Comparison of ENCODE assay signal across 8 mouse cellular contexts in the genomic region with DNA sequence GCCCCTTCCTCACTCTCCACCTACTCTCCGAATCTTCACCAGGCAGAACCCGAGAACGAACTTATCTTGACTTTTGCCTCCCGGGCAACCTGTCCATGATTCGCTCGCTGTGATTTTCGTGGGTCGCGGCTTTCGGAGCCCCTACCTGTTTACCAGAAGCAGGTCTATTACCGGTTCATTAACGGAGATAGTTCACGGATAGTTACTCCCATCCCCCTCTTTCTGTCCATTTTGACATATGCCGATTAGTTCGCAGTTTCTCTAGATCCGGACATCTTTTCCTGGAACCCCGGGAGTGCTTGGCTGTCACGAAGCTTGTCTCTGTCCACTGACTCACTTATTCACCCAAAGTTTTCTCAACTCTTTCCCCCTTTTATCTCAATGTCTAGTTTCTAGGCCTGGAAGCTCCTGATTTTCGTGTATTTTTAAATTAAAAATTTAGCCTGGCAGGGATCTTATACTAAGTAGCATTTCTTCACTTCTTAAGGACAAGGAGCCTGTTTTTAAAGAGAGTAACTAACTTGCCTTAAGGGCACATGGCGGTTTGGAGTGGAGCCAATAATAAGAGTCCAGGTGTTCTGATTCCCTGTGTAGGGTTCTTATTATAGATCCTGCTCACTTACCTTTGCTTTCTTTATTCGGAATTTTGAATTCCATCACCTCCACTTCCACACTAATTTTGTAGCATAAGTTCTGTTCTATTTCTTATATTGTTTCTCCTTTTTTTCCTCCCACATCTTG. TPM values are rescaled to one million over a fixed set of nuclear protein-coding genes. Genes with fewer than 3 reads are reported as not detected.
DNase-seq lines count a peak whose midpoint lies in the region; ATAC-seq lines count a peak whose summit lies in the region.

No protein-coding gene starts in this region.

- H3K9ac ChIP-seq in midbrain, embryonic 14.5 days (replicated peaks; ENCODE audit: low read length) = peak overlapping the region; percentile 68

- no peaks in the 10 kb centered on the region for H3K27me3 ChIP-seq in midbrain, embryonic 14.5 days (ENCODE audit: control insufficient read depth, insufficient read depth, low read length)

- peak overlapping the region; percentile 63 for H3K4me2 ChIP-seq in midbrain, embryonic 14.5 days (ENCODE audit: low read length)

- ATAC-seq in midbrain, embryonic 14.5 days (ENCODE audit: low FRiP score, low TSS enrichment) = no peak

- intact Hi-C loops in gastrocnemius, postnatal 14 days (cut with DNase I; ENCODE audit: low total_unique reads) = no loop called here

- 9% methylated on average over 21 of the region's 21 CpGs for WGBS in midbrain, embryonic 14.5 days

- H3K9me3 ChIP-seq in midbrain, embryonic 14.5 days (ENCODE audit: control insufficient read depth, low read length) = no peaks in the 10 kb centered on the region

- H3K27ac ChIP-seq in midbrain, embryonic 14.5 days (replicated peaks; ENCODE audit: low read depth, low read length) = peak overlapping the region; percentile 81; the same call in 1 of the 2 replicates

- H3K36me3 ChIP-seq in midbrain, embryonic 14.5 days (ENCODE audit: control insufficient read depth, insufficient read depth, low read length) = no peaks in the 10 kb centered on the region

- H3K4me3 ChIP-seq in midbrain, embryonic 14.5 days (replicated peaks; ENCODE audit: low read depth, low read length) = peak overlapping the region; percentile 88

- DNase-seq in layer of hippocampus, adult 11-12 months (ENCODE audit: low spot score) = peak; percentile 18
- DNase-seq in layer of hippocampus, postnatal 10 days (ENCODE audit: low spot score in 2 of 2) = no peak
- peak; percentile 31 for DNase-seq in c-Kit-positive CD71-positive TER-119-negative erythroid progenitor cells, embryonic 14.5 days (ENCODE audit: low read depth)
- peak; percentile 38 for DNase-seq in induced T-regulatory cell, adult 2 months (ENCODE audit: low read depth)
- peak; percentile 5 for DNase-seq in midbrain, embryonic 14.5 days
- no peak for DNase-seq in adrenal gland, postnatal 14 days
- DNase-seq in gastrocnemius, postnatal 14 days = no peak
- DNase-seq in thymus, postnatal 36 days = no peak

- peaks cover 9% of the 10 kb centered on the region; the same call in 1 of the 2 replicates for H3K4me1 ChIP-seq in midbrain, embryonic 14.5 days (ENCODE audit: control insufficient read depth, insufficient read depth, low read length)

RNA-seq across cellular contexts. Expression of a gene that starts 6.0 kb away (rescaled TPM):
- 100 to 1,000 TPM; 126 TPM for total RNA-seq in layer of hippocampus, postnatal 10 days (2021)
- 56.9 and 84.5 TPM in 2 replicates for polyA plus RNA-seq in midbrain, embryonic 14.5 days (2014; fragmentation: Nextera tagmentation; extraction: Ambion mirVana)
- 121 and 132 TPM in 2 replicates for total RNA-seq in adrenal gland, postnatal 14 days (2021)
- 10 to 100 TPM; 43.4 to 51.3 TPM for total RNA-seq in gastrocnemius, postnatal 14 days (2021)

RNA-seq across cellular contexts. Expression of a gene that starts 31.8 kb away (rescaled TPM):
- total RNA-seq in layer of hippocampus, postnatal 10 days (2021) = not detected
- polyA plus RNA-seq in midbrain, embryonic 14.5 days (2014; fragmentation: Nextera tagmentation; extraction: Ambion mirVana) = not detected in 2 replicates
- total RNA-seq in adrenal gland, postnatal 14 days (2021) = not detected in 2 replicates
- not detected for total RNA-seq in gastrocnemius, postnatal 14 days (2021)

RNA-seq across cellular contexts. Expression of a gene that starts 52.7 kb away (rescaled TPM):
- total RNA-seq in layer of hippocampus, postnatal 10 days (2021) = 10 to 100 TPM; 16.4 to 16.9 TPM
- polyA plus RNA-seq in midbrain, embryonic 14.5 days (2014; fragmentation: Nextera tagmentation; extraction: Ambion mirVana) = 8.4 and 9.5 TPM in 2 replicates
- total RNA-seq in adrenal gland, postnatal 14 days (2021) = 12.7 and 15.4 TPM in 2 replicates
- 1 to 10 TPM; 5.4 to 5.7 TPM for total RNA-seq in gastrocnemius, postnatal 14 days (2021)

RNA-seq across cellular contexts. Expression of a gene that starts 53.3 kb away (rescaled TPM):
- total RNA-seq in layer of hippocampus, postnatal 10 days (2021) = not detected
- polyA plus RNA-seq in midbrain, embryonic 14.5 days (2014; fragmentation: Nextera tagmentation; extraction: Ambion mirVana) = not detected in 2 replicates
- total RNA-seq in adrenal gland, postnatal 14 days (2021) = not detected in 2 replicates
- not detected for total RNA-seq in gastrocnemius, postnatal 14 days (2021)

RNA-seq across cellular contexts. Expression of a gene that starts 57.6 kb away (rescaled TPM):
- 100 to 1,000 TPM; 391 to 393 TPM for total RNA-seq in layer of hippocampus, postnatal 10 days (2021)
- polyA plus RNA-seq in midbrain, embryonic 14.5 days (2014; fragmentation: Nextera tagmentation; extraction: Ambion mirVana) = 390 and 430 TPM in 2 replicates
- 165 and 174 TPM in 2 replicates for total RNA-seq in adrenal gland, postnatal 14 days (2021)
- total RNA-seq in gastrocnemius, postnatal 14 days (2021) = 10 to 100 TPM; 97.7 to 99.2 TPM

Comparison
In these comparisons a context has a peak if more than half of its experiments do, and no peak if none do; other contexts are left out.
1. DNase-seq: peak in layer of hippocampus, adult 11-12 months (single experiment), c-Kit-positive CD71-positive TER-119-negative erythroid progenitor cells, embryonic 14.5 days (single experiment), induced T-regulatory cell, adult 2 months (single experiment) and midbrain, embryonic 14.5 days (single experiment); none in layer of hippocampus, postnatal 10 days (0 of 2), adrenal gland, postnatal 14 days (single experiment), gastrocnemius, postnatal 14 days (single experiment) and thymus, postnatal 36 days (0 of 2).